Mouse (Mus musculus): ENCODE measurements around the gene Srr.

Gene Srr

GRCm38 (mm10) chr11:74925577-74926387 is at the start of gene Srr, which contains the start of gene Smg6:
Gene Srr (minus strand): TSS chr11:74925948.
Gene Smg6 (plus strand): TSS chr11:74925823.
- DNase-seq (ENCODE audit: low spot score) = peak; percentile 99

GRCm38 (mm10) chr11:74974615-74975014 is 48.9 kb upstream of the Srr start:
- DNase-seq (ENCODE audit: low spot score) = no peak

GRCm38 (mm10) chr11:74973290-74974157 is 47.8 kb upstream of the Srr start:
- DNase-seq (ENCODE audit: low spot score) = no peak

GRCm38 (mm10) chr11:74965516-74965915 is 39.8 kb upstream of the Srr start:
- DNase-seq (ENCODE audit: low spot score) = no peak

GRCm38 (mm10) chr11:74962846-74963407 is 37.2 kb upstream of the Srr start:
- no peak for DNase-seq (ENCODE audit: low spot score)

GRCm38 (mm10) chr11:74961953-74962352 is 36.2 kb upstream of the Srr start:
- DNase-seq (ENCODE audit: low spot score) = no peak

GRCm38 (mm10) chr11:74960031-74960551 is 34.3 kb upstream of the Srr start:
- DNase-seq (ENCODE audit: low spot score) = no peak

- DNase-seq (ENCODE audit: low spot score) = no peak
Measured at GRCm38 (mm10) chr11:74959501-74959900, 33.8 kb upstream of the Srr start.

GRCm38 (mm10) chr11:74957600-74957999 is 31.9 kb upstream of the Srr start:
- DNase-seq (ENCODE audit: low spot score) = no peak

- DNase-seq (ENCODE audit: low spot score) = no peak
Measured at GRCm38 (mm10) chr11:74956006-74956405, 30.3 kb upstream of the Srr start.

- no peak for DNase-seq (ENCODE audit: low spot score)
Measured at GRCm38 (mm10) chr11:74954901-74955300, 29.2 kb upstream of the Srr start.

- no peak for DNase-seq (ENCODE audit: low spot score)
Measured at GRCm38 (mm10) chr11:74946348-74946747, 20.6 kb upstream of the Srr start.

GRCm38 (mm10) chr11:74930391-74930790 is 4.6 kb upstream of the Srr start:
- DNase-seq (ENCODE audit: low spot score) = no peak

GRCm38 (mm10) chr11:74929111-74929510 is 3.4 kb upstream of the Srr start:
- DNase-seq (ENCODE audit: low spot score) = no peak

GRCm38 (mm10) chr11:74927236-74927725 is 1.5 kb upstream of the Srr start:
- no peak for DNase-seq (ENCODE audit: low spot score)

GRCm38 (mm10) chr11:74926388-74927005 is 749 bp upstream of the Srr start:
- peak; percentile 72 for DNase-seq (ENCODE audit: low spot score)

- DNase-seq (ENCODE audit: low spot score) = peak; percentile 56
Measured at GRCm38 (mm10) chr11:74924149-74924548, 1.6 kb downstream of the Srr start.

- no peak for DNase-seq (ENCODE audit: low spot score)
Measured at GRCm38 (mm10) chr11:74919249-74919648, 6.5 kb downstream of the Srr start.

GRCm38 (mm10) chr11:74912492-74912891 is 13.3 kb downstream of the Srr start:
- no peak for DNase-seq (ENCODE audit: low spot score)

- DNase-seq (ENCODE audit: low spot score) = no peak
Measured at GRCm38 (mm10) chr11:74909978-74910377, 15.8 kb downstream of the Srr start.

GRCm38 (mm10) chr11:74908618-74909399 is 16.9 kb downstream of the Srr start:
- no peak for DNase-seq (ENCODE audit: low spot score)
